In the genomic region with DNA sequence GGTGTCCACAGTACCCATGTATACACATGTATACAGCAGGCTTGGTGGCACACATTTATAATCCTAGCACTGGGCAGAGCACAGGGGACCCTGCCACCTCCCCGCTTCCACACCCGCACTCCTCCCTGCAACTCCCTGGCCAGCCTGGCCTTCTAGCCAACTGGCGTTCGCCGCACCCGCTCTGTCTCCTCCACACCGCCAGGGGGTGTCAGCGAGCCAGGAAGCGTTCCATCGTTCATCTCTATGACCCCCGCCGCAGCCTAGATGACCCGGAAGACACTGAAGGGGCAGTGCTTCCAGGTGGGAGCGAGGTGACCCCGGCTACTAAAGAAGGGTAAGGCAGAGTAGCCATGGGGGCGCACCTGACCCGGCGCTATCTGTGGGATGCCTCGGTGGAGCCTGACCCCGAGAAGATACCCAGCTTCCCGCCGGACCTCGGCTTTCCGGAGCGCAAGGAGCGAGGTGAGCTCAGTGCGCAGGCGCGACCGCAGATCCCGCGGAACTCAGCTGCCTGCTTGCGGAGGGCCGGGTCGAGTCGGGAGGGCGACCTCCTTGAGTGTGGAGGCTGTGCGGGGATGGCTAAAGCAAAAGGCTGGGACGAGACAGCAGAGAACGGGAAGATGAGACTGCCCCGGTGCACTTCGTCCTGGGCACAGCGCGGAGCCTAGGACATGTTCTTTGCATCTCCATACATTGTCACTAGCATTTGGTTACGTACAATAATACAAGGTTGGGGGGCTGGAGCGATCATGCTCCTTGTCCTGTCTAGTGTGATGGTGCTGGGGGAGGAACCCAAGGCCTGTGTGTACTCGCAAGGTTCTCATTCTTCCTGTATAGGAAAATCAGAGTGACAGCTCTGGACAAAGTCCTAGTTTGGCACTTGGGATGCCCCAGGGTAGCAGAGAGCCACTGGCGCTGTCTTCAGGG, we compare ENCODE assay signal across 8 mouse cellular contexts. TPM values are rescaled to one million over a fixed set of nuclear protein-coding genes. Genes with fewer than 3 reads are reported as not detected.
DNase-seq lines count a peak whose midpoint lies in the region; ATAC-seq lines count a peak whose summit lies in the region.

A gene (plus strand): TSS at position 203 of the 927 bp plus-strand sequence.

- H3K4me3 ChIP-seq in hindbrain, embryonic 15.5 days = peak within 1 kb of the TSS; percentile 70

- H3K4me2 ChIP-seq in hindbrain, embryonic 15.5 days = peak within 1 kb of the TSS; percentile 69

- peak; percentile 91 for DNase-seq in R1 (ENCODE audit: low read depth, low spot score)
- DNase-seq in cerebellum, postnatal 25 days = peak; percentile 99
- DNase-seq in frontal cortex, postnatal 36 days (ENCODE audit: low spot score in 2 of 2) = peak; percentile 97 to 98
- DNase-seq in left cerebral cortex, adult 11 months (ENCODE audit: low spot score) = peak; percentile 93
- peak; percentile 95 to 97 for DNase-seq in lung, postnatal 4 days
- peak; percentile 90 for DNase-seq in retina, postnatal 7 days (ENCODE audit: low read depth, low spot score)
- DNase-seq in urinary bladder, adult 2 months (ENCODE audit: low spot score) = peak; percentile 98

- H3K9ac ChIP-seq in hindbrain, embryonic 15.5 days = peak within 1 kb of the TSS; percentile 65

- peak; percentile 91 for ATAC-seq in hindbrain, embryonic 15.5 days (ENCODE audit: low FRiP score, low read depth)

- H3K36me3 ChIP-seq in hindbrain, embryonic 15.5 days = peaks cover 13% of the 10 kb centered on the region

- H3K27me3 ChIP-seq in hindbrain, embryonic 15.5 days = no peaks in the 10 kb centered on the region

- under 1% methylated on average over 48 of the region's 48 CpGs for WGBS in hindbrain, embryonic 15.5 days

- no peaks in the 10 kb centered on the region for H3K9me3 ChIP-seq in hindbrain, embryonic 15.5 days

- H3K4me1 ChIP-seq in hindbrain, embryonic 15.5 days (replicated peaks) = peaks cover 19% of the 10 kb centered on the region

- H3K27ac ChIP-seq in hindbrain, embryonic 15.5 days (replicated peaks) = peak within 1 kb of the TSS; percentile 83

RNA-seq across cellular contexts. Expression of the gene that starts here (rescaled TPM):
- 333 and 340 TPM in 2 replicates for polyA plus RNA-seq in hindbrain, embryonic 15.5 days (2015; fragmentation: Nextera tagmentation; extraction: Ambion mirVana)
- polyA plus RNA-seq in urinary bladder, adult 2 months (2012; rRNA removed) = 241 and 263 TPM in 2 replicates

Comparison
In these comparisons a context has a peak if more than half of its experiments do, and no peak if none do; other contexts are left out.
1. Peak in every context shown above with its lines: DNase-seq, ATAC-seq, H3K4me3 ChIP-seq and H3K27ac ChIP-seq.